Mouse (Mus musculus): ENCODE measurements around the gene Pde7b. TPM values are rescaled to one million over a fixed set of nuclear protein-coding genes. Genes with fewer than 3 reads are reported as not detected.

Gene Pde7b
- total and polyA plus RNA-seq, 3 experiments = 11.7 to 57.0 (median 53.1) TPM

- H3K27me3 ChIP-seq (ENCODE audit: control insufficient read depth, insufficient read depth, low read length) = no peaks in the 10 kb centered on the region
- H3K79me2 ChIP-seq (replicated peaks; ENCODE audit: control insufficient read depth, insufficient read depth, low read length) = no peaks in the 10 kb centered on the region
- no peak for DNase-seq
- WGBS = 50% methylated on average over 1 of the region's 1 CpGs
- peak overlapping the region; percentile 30; the same call in 1 of the 2 replicates for H3K27ac ChIP-seq
- peaks cover 33% of the 10 kb centered on the region for H3K4me1 ChIP-seq (ENCODE audit: control insufficient read depth, insufficient read depth, low read length)
- TF ChIP-seq CTCF (IDR thresholded peaks at IDR 0.05) = peak; percentile 41
- TF ChIP-seq EP300 (IDR thresholded peaks at IDR 0.05; ENCODE audit: insufficient read depth, low read depth, low read length) = no peak
- no peak overlapping the region for H3K9ac ChIP-seq (ENCODE audit: low read depth, low read length)
- intact Hi-C loops (cut with DNase I) = loop anchor here (2.0 kb wide), 1 partner anchor 18 kb away; no protein-coding TSS in a partner anchor
- peaks cover 23% of the 10 kb centered on the region for H3K36me3 ChIP-seq (ENCODE audit: control insufficient read depth, insufficient read depth, low read length)
- no peak overlapping the region for H3K4me3 ChIP-seq
Measured at GRCm38 (mm10) chr10:20490775-20491174, 234.1 kb downstream of the Pde7b start.

GRCm38 (mm10) chr10:20490281-20490680, 234.6 kb downstream of the Pde7b start:
- TF ChIP-seq POLR2A (IDR thresholded peaks at IDR 0.05; ENCODE audit: insufficient read depth, low read depth, low read length) (0 out of 2 replicates have a peak, but pooled peaks have one; percentile 33), EP300 (IDR thresholded peaks at IDR 0.05; ENCODE audit: insufficient read depth, low read depth, low read length) (no peak)
- intact Hi-C loops (cut with DNase I) = loop anchor here (2.0 kb wide), 1 partner anchor 19 kb away; no protein-coding TSS in a partner anchor
- Histone ChIP-seq H3K27ac (peak overlapping the region; percentile 29; the same call in 1 of the 2 replicates), H3K9ac (ENCODE audit: low read depth, low read length) (no peak overlapping the region), H3K27me3 (ENCODE audit: control insufficient read depth, insufficient read depth, low read length) (no peaks in the 10 kb centered on the region), H3K4me3 (no peak overlapping the region), H3K79me2 (replicated peaks; ENCODE audit: control insufficient read depth, insufficient read depth, low read length) (no peaks in the 10 kb centered on the region), H3K4me1 (ENCODE audit: control insufficient read depth, insufficient read depth, low read length) (peaks cover 34% of the 10 kb centered on the region), H3K36me3 (ENCODE audit: control insufficient read depth, insufficient read depth, low read length) (peaks cover 24% of the 10 kb centered on the region)
- no peak for DNase-seq
- WGBS = 33% methylated on average over 8 of the region's 8 CpGs

- intact Hi-C loops (cut with DNase I) = loop anchor here (2.0 kb wide), 2 partner anchors 62 to 78 kb away; no protein-coding TSS in a partner anchor
- DNase-seq = peak; percentile 86 to 93
- Histone ChIP-seq H3K27ac (peak overlapping the region; percentile 94), H3K79me2 (replicated peaks; ENCODE audit: control insufficient read depth, insufficient read depth, low read length) (no peaks in the 10 kb centered on the region), H3K4me3 (peak overlapping the region; percentile 31), H3K36me3 (ENCODE audit: control insufficient read depth, insufficient read depth, low read length) (peaks cover 17% of the 10 kb centered on the region), H3K9ac (ENCODE audit: low read depth, low read length) (peak overlapping the region; percentile 34; the same call in 1 of the 2 replicates), H3K4me1 (ENCODE audit: control insufficient read depth, insufficient read depth, low read length) (peaks cover 24% of the 10 kb centered on the region), H3K27me3 (ENCODE audit: control insufficient read depth, insufficient read depth, low read length) (no peaks in the 10 kb centered on the region)
- TF ChIP-seq POLR2A (IDR thresholded peaks at IDR 0.05; ENCODE audit: insufficient read depth, low read depth, low read length) = peak; percentile 80
- TF ChIP-seq CTCF (IDR thresholded peaks at IDR 0.05) = no peak
- peak; percentile 100 for TF ChIP-seq EP300 (IDR thresholded peaks at IDR 0.05; ENCODE audit: insufficient read depth, low read depth, low read length)
- WGBS = 7% methylated on average over 19 of the region's 19 CpGs
Measured at GRCm38 (mm10) chr10:20486461-20487253, 238.2 kb downstream of the Pde7b start.

GRCm38 (mm10) chr10:20485816-20486215, 239.1 kb downstream of the Pde7b start:
- Histone ChIP-seq H3K27me3 (ENCODE audit: control insufficient read depth, insufficient read depth, low read length) (no peaks in the 10 kb centered on the region), H3K79me2 (replicated peaks; ENCODE audit: control insufficient read depth, insufficient read depth, low read length) (no peaks in the 10 kb centered on the region), H3K4me3 (no peak overlapping the region), H3K9ac (ENCODE audit: low read depth, low read length) (no peak overlapping the region), H3K36me3 (ENCODE audit: control insufficient read depth, insufficient read depth, low read length) (peaks cover 17% of the 10 kb centered on the region), H3K27ac (peak overlapping the region; percentile 94), H3K4me1 (ENCODE audit: control insufficient read depth, insufficient read depth, low read length) (peaks cover 23% of the 10 kb centered on the region)
- WGBS = 74% methylated on average over 3 of the region's 3 CpGs
- intact Hi-C loops (cut with DNase I) = loop anchor here (2.0 kb wide), 2 partner anchors 63 to 77 kb away; no protein-coding TSS in a partner anchor
- no peak for DNase-seq
- no peak for TF ChIP-seq POLR2A (IDR thresholded peaks at IDR 0.05; ENCODE audit: insufficient read depth, low read depth, low read length)
- no peak for TF ChIP-seq EP300 (IDR thresholded peaks at IDR 0.05; ENCODE audit: insufficient read depth, low read depth, low read length)
- no peak for TF ChIP-seq CTCF (IDR thresholded peaks at IDR 0.05)

GRCm38 (mm10) chr10:20479481-20479880, 245.4 kb downstream of the Pde7b start:
- Histone ChIP-seq H3K79me2 (replicated peaks; ENCODE audit: control insufficient read depth, insufficient read depth, low read length) (no peaks in the 10 kb centered on the region), H3K27ac (peak overlapping the region; percentile 33; the same call in 1 of the 2 replicates), H3K9ac (ENCODE audit: low read depth, low read length) (no peak overlapping the region), H3K36me3 (ENCODE audit: control insufficient read depth, insufficient read depth, low read length) (peaks cover 5% of the 10 kb centered on the region), H3K4me1 (ENCODE audit: control insufficient read depth, insufficient read depth, low read length) (peaks cover 4% of the 10 kb centered on the region), H3K4me3 (no peak overlapping the region), H3K27me3 (ENCODE audit: control insufficient read depth, insufficient read depth, low read length) (no peaks in the 10 kb centered on the region)
- no peak for TF ChIP-seq CTCF (IDR thresholded peaks at IDR 0.05)
- 0 out of 2 replicates have a peak, but pooled peaks have one; percentile 16 for TF ChIP-seq EP300 (IDR thresholded peaks at IDR 0.05; ENCODE audit: insufficient read depth, low read depth, low read length)
- no peak for DNase-seq
- intact Hi-C loops (cut with DNase I) = no loop called here
- 49% methylated on average over 8 of the region's 8 CpGs for WGBS

GRCm38 (mm10) chr10:20478456-20478855, 246.4 kb downstream of the Pde7b start:
- DNase-seq = no peak
- H3K4me3 ChIP-seq = no peak overlapping the region
- intact Hi-C loops (cut with DNase I) = no loop called here
- WGBS = 72% methylated on average over 8 of the region's 8 CpGs
- H3K79me2 ChIP-seq (replicated peaks; ENCODE audit: control insufficient read depth, insufficient read depth, low read length) = no peaks in the 10 kb centered on the region
- peaks cover 5% of the 10 kb centered on the region for H3K36me3 ChIP-seq (ENCODE audit: control insufficient read depth, insufficient read depth, low read length)
- H3K4me1 ChIP-seq (ENCODE audit: control insufficient read depth, insufficient read depth, low read length) = peaks cover 4% of the 10 kb centered on the region
- no peak overlapping the region for H3K9ac ChIP-seq (ENCODE audit: low read depth, low read length)
- no peak overlapping the region for H3K27ac ChIP-seq
- H3K27me3 ChIP-seq (ENCODE audit: control insufficient read depth, insufficient read depth, low read length) = no peaks in the 10 kb centered on the region
- TF ChIP-seq POLR2A (IDR thresholded peaks at IDR 0.05; ENCODE audit: insufficient read depth, low read depth, low read length) = no peak
- TF ChIP-seq EP300 (IDR thresholded peaks at IDR 0.05; ENCODE audit: insufficient read depth, low read depth, low read length) = no peak
- no peak for TF ChIP-seq CTCF (IDR thresholded peaks at IDR 0.05)
